Mouse (Mus musculus) midbrain, embryonic 14.5 days (tissue): ENCODE results near the gene Creld1. TPM values are rescaled to one million over a fixed set of nuclear protein-coding genes. Genes with fewer than 3 reads are reported as not detected.

Experiments used
- ATAC-seq: fragments of 200-750 bp; cut with Nextera tagmentation; 2 replicates; pipeline ENCODE4 v1.8.0; 2017; ENCODE audit warnings: moderate number of reproducible peaks, moderate library complexity; ENCODE audit not compliant: low FRiP score, low TSS enrichment
- DNase-seq: peaks from one replicate; pipeline ENCODE4 v3.0.0-alpha.2; 2015
- H3K27ac ChIP-seq: fragments of 300-500 bp; sonication (generic); replicated peaks from 2 replicates; pipeline ENCODE4 v1.5.1; 2014; ENCODE audit warnings: mild to moderate bottlenecking, low read depth, low read length, moderate library complexity
- H3K27me3 ChIP-seq: fragments of 300-500 bp; sonication (generic); 2 replicates; pipeline ENCODE4 v1.6.1; 2014; ENCODE audit warnings: low read length, control low read depth, mixed read lengths; ENCODE audit not compliant: control insufficient read depth, insufficient read depth
- H3K36me3 ChIP-seq: fragments of 300-500 bp; sonication (generic); 2 replicates; pipeline ENCODE4 v1.6.1; 2014; ENCODE audit warnings: low read length, control low read depth; ENCODE audit not compliant: control insufficient read depth, insufficient read depth
- H3K4me1 ChIP-seq: fragments of 300-500 bp; sonication (generic); 2 replicates; pipeline ENCODE4 v1.6.1; 2014; ENCODE audit warnings: mild to moderate bottlenecking, antibody characterized with exemption, low read length, control low read depth; ENCODE audit not compliant: control insufficient read depth, insufficient read depth
- H3K4me2 ChIP-seq: fragments of 300-500 bp; sonication (generic); 2 replicates; pipeline ENCODE4 v1.6.1; 2014; ENCODE audit warnings: mild to moderate bottlenecking, low read length, moderate library complexity
- H3K4me3 ChIP-seq: fragments of 300-500 bp; sonication (generic); replicated peaks from 2 replicates; pipeline ENCODE4 v1.5.1; 2014; ENCODE audit warnings: low read depth, low read length
- H3K9ac ChIP-seq: fragments of 300-500 bp; sonication (generic); replicated peaks from 2 replicates; pipeline ENCODE4 v1.6.1; 2014; ENCODE audit warnings: mild to moderate bottlenecking, low read length, moderate library complexity
- H3K9me3 ChIP-seq: fragments of 300-500 bp; sonication (generic); 2 replicates; pipeline ENCODE4 v1.6.1; 2016; ENCODE audit warnings: low read length, control low read depth, mixed read lengths; ENCODE audit not compliant: control insufficient read depth
- WGBS: fragments of 180-500 bp; shearing (Covaris S2); extraction: QIAGEN DNeasy Blood & Tissue Kit; methylation state at CpG from one replicate; pipeline ENCODE4 v1.1.7; 2014; 5-methylcytosine and 5-hydroxymethylcytosine counted together
- polyA plus RNA-seq: library from polyadenylated mRNA; unstranded; fragments of >200 nt; fragmentation: Nextera tagmentation; extraction: Ambion mirVana; gene quantifications from 2 replicates; pipeline ENCODE4 v1.2.1, GENCODE M21; 2014

Gene Creld1
- polyA plus RNA-seq, 1 experiment from 2014 or later: 51.1 TPM

DNA sequence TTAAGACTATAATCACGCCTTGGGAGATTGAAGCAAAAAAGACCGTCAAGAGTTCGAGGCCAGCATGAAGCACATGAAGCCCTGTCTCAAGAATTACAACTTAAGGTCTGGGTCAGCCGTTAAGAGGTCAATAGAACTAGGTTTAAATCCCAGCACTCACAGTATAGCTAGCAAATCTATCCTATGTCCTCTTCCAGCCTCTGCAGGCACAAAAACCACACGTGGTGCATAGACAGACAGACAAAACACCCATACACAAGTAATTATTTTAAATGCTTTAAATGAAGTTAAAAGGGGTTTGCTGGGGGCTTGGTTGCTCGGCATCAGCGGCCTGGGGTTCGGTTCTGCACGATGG lies 41.0 kb upstream of the Creld1 start:
- 39% methylated on average over 9 of the region's 9 CpGs for WGBS
- Histone ChIP-seq H3K4me2 (peak overlapping the region; percentile 95), H3K27ac (peak overlapping the region; percentile 78), H3K27me3 (no peaks in the 10 kb centered on the region), H3K4me1 (peaks cover 7% of the 10 kb centered on the region), H3K9me3 (no peaks in the 10 kb centered on the region), H3K9ac (peak overlapping the region; percentile 83), H3K36me3 (peaks cover 9% of the 10 kb centered on the region; the same call in 1 of the 2 replicates), H3K4me3 (peak overlapping the region; percentile 95)
- no peak for DNase-seq
- peak; percentile 13; the same call in 1 of the 2 replicates for ATAC-seq

GRCm38 (mm10) chr6:113442442-113443090 lies 40.5 kb upstream of the Creld1 start, which contains the start of gene Jagn1:
Gene Jagn1, plus strand, starts transcription at chr6:113442569.
- peak within 1 kb of the TSS; percentile 95 for H3K4me2 ChIP-seq
- peak within 1 kb of the TSS; percentile 83 for H3K9ac ChIP-seq
- peaks cover 14% of the 10 kb centered on the region for H3K36me3 ChIP-seq
- peaks cover 7% of the 10 kb centered on the region for H3K4me1 ChIP-seq
- WGBS: under 1% methylated on average over 45 of the region's 45 CpGs
- DNase-seq (peak; percentile 97), ATAC-seq (peak; percentile 92)
- H3K9me3 ChIP-seq: no peaks in the 10 kb centered on the region
- H3K27me3 ChIP-seq: no peaks in the 10 kb centered on the region
- H3K4me3 ChIP-seq: peak within 1 kb of the TSS; percentile 95
- peak within 1 kb of the TSS; percentile 78 for H3K27ac ChIP-seq

DNA sequence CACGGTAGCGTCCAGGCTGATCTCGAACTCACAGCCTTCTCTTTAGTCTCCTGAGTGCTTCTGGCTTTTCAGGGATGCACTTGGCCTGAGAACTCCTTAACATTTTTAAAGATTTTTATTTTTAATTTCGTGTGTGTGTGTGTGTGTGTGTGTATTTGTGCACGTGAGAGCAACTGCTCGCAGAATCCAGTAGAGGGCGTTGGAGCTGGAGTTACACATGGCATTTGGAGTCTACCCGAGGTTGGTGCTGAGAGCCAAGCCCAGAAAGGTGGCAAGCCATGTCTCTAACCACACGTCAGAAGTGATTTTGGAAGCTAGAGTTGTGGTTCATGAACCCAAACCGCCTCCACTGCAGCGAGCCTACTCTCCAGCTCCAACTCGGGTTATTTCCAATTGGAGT lies 40.0 kb upstream of the Creld1 start:
- Histone ChIP-seq H3K4me2 (peak overlapping the region; percentile 95), H3K9ac (peak overlapping the region; percentile 83), H3K9me3 (no peaks in the 10 kb centered on the region), H3K36me3 (peaks cover 19% of the 10 kb centered on the region), H3K27me3 (no peaks in the 10 kb centered on the region), H3K4me1 (peaks cover 7% of the 10 kb centered on the region), H3K4me3 (peak overlapping the region; percentile 95), H3K27ac (peak overlapping the region; percentile 78; the same call in 1 of the 2 replicates)
- DNase-seq (peak; percentile 6), ATAC-seq (no peak)
- WGBS: 49% methylated on average over 12 of the region's 12 CpGs

DNA sequence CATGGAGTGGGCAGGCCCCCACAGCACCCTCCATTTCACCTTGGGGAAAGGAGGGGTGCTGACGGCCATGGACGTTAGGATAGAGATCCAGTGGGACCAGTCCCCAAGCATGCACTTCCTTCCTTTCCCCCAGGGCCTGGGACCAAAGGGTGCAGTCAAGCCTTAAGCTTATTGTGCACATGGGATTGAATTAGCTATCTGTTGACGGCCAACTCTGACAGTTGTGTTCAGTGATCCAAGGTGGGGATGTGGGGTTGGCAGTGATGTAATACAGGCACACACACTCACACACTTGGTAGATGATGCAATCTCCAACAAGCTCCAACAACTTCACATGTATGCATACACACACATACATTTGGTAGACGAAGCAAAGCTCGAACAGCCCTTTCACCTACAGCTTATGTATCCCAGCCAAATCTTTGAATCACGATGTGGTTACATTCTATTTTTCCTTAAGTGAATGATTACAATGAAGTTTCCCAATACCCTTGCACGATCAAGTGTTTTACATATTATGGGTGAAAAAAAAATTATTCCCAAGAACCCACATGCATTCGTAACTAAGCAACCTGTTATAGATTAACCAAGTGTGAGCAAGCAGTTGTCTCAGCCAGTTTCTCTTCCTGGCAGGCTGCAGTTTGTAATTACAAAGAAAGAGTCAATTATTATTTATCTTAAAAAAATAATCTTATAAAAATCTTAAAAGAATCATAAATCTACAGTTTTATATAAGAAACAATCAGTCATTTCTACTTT lies 38.7 kb upstream of the Creld1 start:
- Histone ChIP-seq H3K4me3 (no peak overlapping the region), H3K4me2 (no peak overlapping the region), H3K27ac (no peak overlapping the region), H3K9me3 (no peaks in the 10 kb centered on the region), H3K4me1 (peaks cover 7% of the 10 kb centered on the region), H3K9ac (no peak overlapping the region), H3K27me3 (no peaks in the 10 kb centered on the region), H3K36me3 (peaks cover 28% of the 10 kb centered on the region)
- ATAC-seq (no peak), DNase-seq (no peak)
- WGBS: 88% methylated on average over 7 of the region's 8 CpGs

DNA sequence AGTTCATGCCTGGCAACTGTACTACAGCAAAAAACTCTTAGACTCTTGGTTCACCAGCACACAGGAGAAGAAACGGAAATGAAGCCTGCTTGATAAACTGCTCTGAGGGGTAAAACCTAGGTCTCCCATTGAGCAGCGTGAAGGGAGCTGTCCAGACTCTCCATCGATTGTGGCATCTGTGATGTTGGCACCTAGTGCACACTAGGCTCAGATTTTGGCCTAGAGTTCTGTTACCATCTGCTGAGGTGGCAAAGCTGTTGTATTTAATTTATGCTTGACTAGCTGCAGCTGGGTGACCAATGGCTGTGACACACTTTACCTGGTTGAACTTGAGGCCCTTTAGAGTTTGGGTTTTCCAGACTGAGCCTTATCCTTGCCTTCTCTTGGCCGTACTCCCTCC lies 35.5 kb upstream of the Creld1 start:
- Histone ChIP-seq H3K27ac (no peak overlapping the region), H3K27me3 (no peaks in the 10 kb centered on the region), H3K36me3 (peaks cover 28% of the 10 kb centered on the region), H3K9me3 (no peaks in the 10 kb centered on the region), H3K4me1 (peaks cover 7% of the 10 kb centered on the region), H3K4me3 (no peak overlapping the region), H3K4me2 (no peak overlapping the region), H3K9ac (no peak overlapping the region)
- ATAC-seq (no peak), DNase-seq (no peak)
- WGBS: 99% methylated on average over 4 of the region's 4 CpGs

GRCm38 (mm10) chr6:113451839-113452238 lies 31.3 kb upstream of the Creld1 start:
- Histone ChIP-seq H3K36me3 (peaks cover 22% of the 10 kb centered on the region), H3K27ac (no peak overlapping the region), H3K4me2 (no peak overlapping the region), H3K9me3 (no peaks in the 10 kb centered on the region), H3K27me3 (no peaks in the 10 kb centered on the region), H3K4me1 (no peaks in the 10 kb centered on the region), H3K9ac (no peak overlapping the region), H3K4me3 (no peak overlapping the region)
- ATAC-seq (no peak), DNase-seq (no peak)
- WGBS: 87% methylated on average over 2 of the region's 2 CpGs

DNA sequence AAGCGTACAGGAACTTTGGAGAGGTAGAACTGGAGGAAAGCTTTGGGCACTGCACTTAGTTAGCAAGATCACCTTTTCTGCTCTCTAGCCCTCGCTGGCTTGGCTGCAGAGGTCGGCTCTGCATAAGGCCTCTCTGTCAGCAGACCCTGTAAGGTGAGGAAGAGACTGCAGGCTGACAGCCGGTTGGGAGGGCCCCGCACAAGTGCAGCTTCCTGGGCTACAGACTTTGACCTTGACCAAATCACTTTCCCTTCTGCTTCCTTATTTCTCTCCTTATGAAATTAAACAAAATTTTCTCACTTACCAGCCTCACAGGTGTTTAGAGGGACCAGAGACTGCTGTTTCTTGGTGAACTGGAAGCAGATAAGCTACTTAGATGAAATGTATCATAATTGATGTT lies 28.1 kb upstream of the Creld1 start:
- Histone ChIP-seq H3K27me3 (no peaks in the 10 kb centered on the region), H3K4me3 (no peak overlapping the region), H3K4me1 (no peaks in the 10 kb centered on the region), H3K27ac (no peak overlapping the region), H3K4me2 (no peak overlapping the region), H3K9ac (no peak overlapping the region), H3K9me3 (no peaks in the 10 kb centered on the region), H3K36me3 (no peaks in the 10 kb centered on the region)
- ATAC-seq: no peak
- DNase-seq: no peak
- WGBS: 68% methylated on average over 5 of the region's 5 CpGs

- H3K4me2 ChIP-seq: no peak within 1 kb of the TSS
- WGBS: 81% methylated on average over 10 of the region's 10 CpGs
- H3K4me3 ChIP-seq: no peak within 1 kb of the TSS
- no peaks in the 10 kb centered on the region for H3K4me1 ChIP-seq
- ATAC-seq (no peak), DNase-seq (no peak)
- no peak within 1 kb of the TSS for H3K9ac ChIP-seq
- no peaks in the 10 kb centered on the region for H3K9me3 ChIP-seq
- no peaks in the 10 kb centered on the region for H3K36me3 ChIP-seq
- no peaks in the 10 kb centered on the region for H3K27me3 ChIP-seq
- no peak within 1 kb of the TSS for H3K27ac ChIP-seq
Measured at GRCm38 (mm10) chr6:113457952-113458534, 25.1 kb upstream of the Creld1 start, which contains the start of gene Il17re. Gene Il17re, plus strand, starts transcription at chr6:113458484.
